Mouse (Mus musculus): Measurements from ENCODE around the gene Adsl. TPM values are rescaled to one million over a fixed set of nuclear protein-coding genes. Genes with fewer than 3 reads are reported as not detected.
A peak's percentile ranks its signal among the peaks of the same experiment; 100 is the strongest.
"Not testable (repeated sequence)": the region's sequence is repeated elsewhere in the genome, so short reads cannot be mapped to it uniquely, and the experiment has no call there.

The Adsl gene
- 162 and 164 TPM in 2 replicates for polyA plus RNA-seq (2014; fragmentation: Nextera tagmentation; extraction: Ambion mirVana)

DNA sequence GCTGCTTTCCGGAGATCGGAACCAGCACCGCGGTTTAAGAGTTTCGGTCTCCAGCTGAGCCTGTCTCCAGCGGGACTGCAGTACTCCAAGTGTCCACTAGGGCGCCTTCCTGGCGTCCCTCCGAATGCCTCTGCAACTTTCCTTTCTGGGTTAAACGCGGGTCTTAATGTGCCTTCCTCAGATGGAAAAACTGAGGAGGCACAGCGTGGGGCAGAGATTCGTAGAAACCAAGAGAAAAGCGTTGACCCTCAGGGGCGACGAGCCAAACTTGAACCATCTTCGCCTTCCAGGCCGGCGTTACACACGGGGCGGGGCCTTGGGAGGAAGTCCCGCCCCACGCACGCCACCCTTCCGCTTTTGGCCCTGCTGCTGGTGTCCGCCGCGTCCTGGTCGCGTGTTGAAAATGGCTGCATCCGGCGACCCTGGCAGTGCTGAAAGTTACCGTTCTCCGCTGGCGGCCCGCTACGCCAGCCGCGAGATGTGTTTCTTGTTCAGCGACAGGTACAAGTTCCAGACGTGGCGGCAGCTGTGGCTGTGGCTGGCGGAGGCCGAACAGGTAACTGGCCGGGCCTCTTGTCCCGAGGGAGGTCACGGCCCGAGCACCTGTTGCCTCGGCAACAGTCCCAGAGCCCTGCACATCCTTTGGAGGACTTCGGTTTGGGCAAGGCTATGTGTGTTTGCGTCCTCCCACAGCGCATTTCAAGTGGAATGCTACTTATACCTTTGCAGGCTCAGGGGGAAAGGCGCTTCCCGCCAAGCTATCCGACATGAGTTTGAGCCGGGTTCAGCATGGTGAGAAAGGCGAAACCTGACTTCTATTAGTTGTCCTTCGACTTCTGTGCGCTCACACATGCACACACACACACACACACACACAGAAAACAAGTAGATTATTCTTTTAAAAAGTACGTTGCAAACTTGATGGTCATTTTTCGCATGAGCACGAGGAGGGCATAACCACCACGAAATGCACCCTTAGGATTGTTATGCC, at the start of gene Adsl:
Adsl (plus strand) TSS at position 346 of the 991 bp plus-strand sequence.
- peak within 1 kb of the TSS; percentile 61 for H3K9ac ChIP-seq (replicated peaks; ENCODE audit: low read depth, low read length)
- peaks cover 17% of the 10 kb centered on the region for H3K36me3 ChIP-seq (ENCODE audit: control insufficient read depth, insufficient read depth, low read length)
- H3K4me2 ChIP-seq (replicated peaks; ENCODE audit: low read depth, low read length), result peak within 1 kb of the TSS; percentile 86
- no peaks in the 10 kb centered on the region for H3K27me3 ChIP-seq (ENCODE audit: control insufficient read depth, insufficient read depth, low read length)
- H3K4me3 ChIP-seq (ENCODE audit: low read depth, low read length), result peak within 1 kb of the TSS; percentile 85
- peaks cover 6% of the 10 kb centered on the region; the same call in 1 of the 2 replicates for H3K4me1 ChIP-seq (ENCODE audit: control insufficient read depth, insufficient read depth, low read length)
- no peaks in the 10 kb centered on the region for H3K9me3 ChIP-seq (ENCODE audit: control insufficient read depth, low read depth, low read length)
- peak within 1 kb of the TSS; percentile 80 for H3K27ac ChIP-seq (ENCODE audit: low read length)
- under 1% methylated on average over 63 of the region's 63 CpGs for WGBS
- peak; percentile 90 for ATAC-seq (ENCODE audit: insufficient number of reproducible peaks, insufficient read depth, low FRiP score, low read depth)

DNA sequence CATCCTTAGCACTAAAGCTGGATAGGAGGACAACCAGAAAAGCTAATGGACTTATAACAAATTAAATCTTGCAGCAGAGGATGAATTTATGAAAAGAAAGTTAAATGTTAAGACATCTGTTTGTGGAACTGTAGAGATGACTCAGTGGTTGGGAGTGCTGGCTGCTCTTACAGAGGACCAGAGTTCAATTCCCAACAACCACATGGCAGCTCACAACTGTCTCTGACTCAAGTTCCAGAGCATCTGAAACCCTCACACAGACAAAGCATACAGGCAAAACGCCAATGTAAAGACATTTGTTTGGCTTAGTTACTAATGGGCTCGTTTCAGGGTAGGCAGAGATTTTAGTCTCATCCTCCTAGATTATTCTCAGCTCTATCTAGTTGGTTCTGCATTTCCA, 48.5 kb upstream of the Adsl start:
- no peak for ATAC-seq (ENCODE audit: insufficient number of reproducible peaks, insufficient read depth, low FRiP score, low read depth)
- Histone ChIP-seq H3K9ac (replicated peaks; ENCODE audit: low read depth, low read length) (no peak overlapping the region), H3K9me3 (ENCODE audit: control insufficient read depth, low read depth, low read length) (no peaks in the 10 kb centered on the region), H3K27me3 (ENCODE audit: control insufficient read depth, insufficient read depth, low read length) (no peaks in the 10 kb centered on the region), H3K36me3 (ENCODE audit: control insufficient read depth, insufficient read depth, low read length) (peaks cover 66% of the 10 kb centered on the region), H3K4me3 (ENCODE audit: low read depth, low read length) (no peak overlapping the region), H3K4me1 (ENCODE audit: control insufficient read depth, insufficient read depth, low read length) (no peaks in the 10 kb centered on the region), H3K4me2 (replicated peaks; ENCODE audit: low read depth, low read length) (no peak overlapping the region), H3K27ac (ENCODE audit: low read length) (no peak overlapping the region)
- WGBS, result 76% methylated on average over 2 of the region's 2 CpGs

- Histone ChIP-seq H3K27me3 (ENCODE audit: control insufficient read depth, insufficient read depth, low read length) (no peaks in the 10 kb centered on the region), H3K27ac (ENCODE audit: low read length) (no peak overlapping the region), H3K9ac (replicated peaks; ENCODE audit: low read depth, low read length) (no peak overlapping the region), H3K4me1 (ENCODE audit: control insufficient read depth, insufficient read depth, low read length) (no peaks in the 10 kb centered on the region), H3K36me3 (ENCODE audit: control insufficient read depth, insufficient read depth, low read length) (peaks cover 67% of the 10 kb centered on the region), H3K4me2 (replicated peaks; ENCODE audit: low read depth, low read length) (no peak overlapping the region), H3K4me3 (ENCODE audit: low read depth, low read length) (no peak overlapping the region), H3K9me3 (ENCODE audit: control insufficient read depth, low read depth, low read length) (no peaks in the 10 kb centered on the region)
- WGBS, result 86% methylated on average over 6 of the region's 6 CpGs
- no peak for ATAC-seq (ENCODE audit: insufficient number of reproducible peaks, insufficient read depth, low FRiP score, low read depth)
These were observed 46.3 kb upstream of the Adsl start for GRCm38 (mm10) chr15:80901806-80902513.

- H3K9me3 ChIP-seq (ENCODE audit: control insufficient read depth, low read depth, low read length); H3K9ac ChIP-seq (replicated peaks; ENCODE audit: low read depth, low read length); H3K27ac ChIP-seq (ENCODE audit: low read length); H3K27me3 ChIP-seq (ENCODE audit: control insufficient read depth, insufficient read depth, low read length); H3K4me1 ChIP-seq (ENCODE audit: control insufficient read depth, insufficient read depth, low read length); ATAC-seq (ENCODE audit: insufficient number of reproducible peaks, insufficient read depth, low FRiP score, low read depth); H3K4me2 ChIP-seq (replicated peaks; ENCODE audit: low read depth, low read length); H3K4me3 ChIP-seq (ENCODE audit: low read depth, low read length): not testable (repeated sequence)
- peaks cover 60% of the 10 kb centered on the region for H3K36me3 ChIP-seq (ENCODE audit: control insufficient read depth, insufficient read depth, low read length)
- WGBS, result 95% methylated on average over 6 of the region's 6 CpGs
These were observed 43.5 kb upstream of the Adsl start for GRCm38 (mm10) chr15:80904776-80905175.

DNA sequence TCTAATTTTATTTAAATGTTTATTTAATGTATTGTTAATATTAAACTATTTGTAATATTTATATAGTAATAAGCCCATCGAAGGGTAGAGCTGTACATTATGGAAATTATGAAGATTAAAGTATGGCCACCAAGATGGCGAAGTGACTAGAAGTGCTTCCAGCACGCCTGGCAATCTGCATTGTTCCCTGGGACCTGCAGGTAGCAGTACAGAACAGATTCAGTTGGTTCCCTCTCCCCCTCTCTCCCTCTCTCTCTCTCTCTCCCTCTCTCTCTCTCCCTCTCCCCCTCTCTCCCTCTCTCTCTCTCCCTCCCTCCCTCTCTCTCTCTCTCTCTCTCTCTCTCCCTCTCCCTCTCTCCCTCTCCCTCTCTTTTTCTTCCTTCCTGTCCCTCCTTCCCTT, 38.1 kb upstream of the Adsl start:
- WGBS, result 89% methylated on average over 3 of the region's 3 CpGs
- peaks cover 46% of the 10 kb centered on the region for H3K36me3 ChIP-seq (ENCODE audit: control insufficient read depth, insufficient read depth, low read length)

DNA sequence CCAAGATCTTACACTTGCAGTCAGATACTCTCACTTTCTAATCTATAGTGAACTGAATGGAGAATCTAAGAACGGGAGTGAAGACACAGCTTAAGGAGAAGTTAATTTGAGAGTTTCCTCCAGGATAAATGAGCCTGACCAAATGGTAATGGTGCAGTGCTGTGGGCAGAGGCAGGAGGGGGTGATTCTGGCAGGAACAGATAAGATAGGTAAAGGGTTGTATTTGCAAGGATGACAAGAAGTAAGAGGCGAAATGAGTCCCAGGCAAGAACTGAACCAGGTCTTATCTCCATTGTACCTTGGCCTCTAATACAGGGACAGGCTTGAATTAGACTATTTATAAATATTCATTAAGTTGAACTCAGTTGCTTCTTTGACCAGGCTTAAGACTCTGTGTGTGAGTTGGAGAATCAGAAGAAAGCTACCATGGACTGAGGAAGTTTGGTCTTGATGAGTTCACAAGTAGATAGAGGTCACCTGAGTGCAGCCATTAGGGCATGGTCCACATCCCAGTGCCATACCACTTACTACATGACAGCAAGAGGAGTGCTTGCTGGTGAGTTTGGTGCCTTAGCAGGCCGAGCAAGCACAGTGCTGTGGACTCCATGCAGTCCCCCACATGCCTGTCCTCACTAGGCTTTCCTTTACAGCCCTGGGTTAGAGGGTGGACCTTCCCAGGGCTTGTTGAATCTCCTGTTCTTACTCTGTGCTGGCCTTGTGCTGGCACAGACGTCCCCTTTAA, 37.3 kb upstream of the Adsl start:
- Histone ChIP-seq H3K27me3 (ENCODE audit: control insufficient read depth, insufficient read depth, low read length) (no peaks in the 10 kb centered on the region), H3K9me3 (ENCODE audit: control insufficient read depth, low read depth, low read length) (no peaks in the 10 kb centered on the region), H3K4me1 (ENCODE audit: control insufficient read depth, insufficient read depth, low read length) (no peaks in the 10 kb centered on the region), H3K4me3 (ENCODE audit: low read depth, low read length) (no peak overlapping the region), H3K36me3 (ENCODE audit: control insufficient read depth, insufficient read depth, low read length) (peaks cover 44% of the 10 kb centered on the region), H3K27ac (ENCODE audit: low read length) (no peak overlapping the region), H3K9ac (replicated peaks; ENCODE audit: low read depth, low read length) (no peak overlapping the region), H3K4me2 (replicated peaks; ENCODE audit: low read depth, low read length) (no peak overlapping the region)
- WGBS, result 85% methylated on average over 4 of the region's 4 CpGs
- ATAC-seq (ENCODE audit: insufficient number of reproducible peaks, insufficient read depth, low FRiP score, low read depth), result no peak; the same call in 1 of the 2 replicates

More for the DNA sequence above, 38.1 kb upstream of the Adsl start:
- Histone ChIP-seq H3K27me3 (ENCODE audit: control insufficient read depth, insufficient read depth, low read length) (no peaks in the 10 kb centered on the region), H3K4me2 (replicated peaks; ENCODE audit: low read depth, low read length) (no peak overlapping the region), H3K4me3 (ENCODE audit: low read depth, low read length) (no peak overlapping the region), H3K9me3 (ENCODE audit: control insufficient read depth, low read depth, low read length) (no peaks in the 10 kb centered on the region), H3K27ac (ENCODE audit: low read length) (no peak overlapping the region), H3K4me1 (ENCODE audit: control insufficient read depth, insufficient read depth, low read length) (no peaks in the 10 kb centered on the region), H3K9ac (replicated peaks; ENCODE audit: low read depth, low read length) (no peak overlapping the region)
- no peak for ATAC-seq (ENCODE audit: insufficient number of reproducible peaks, insufficient read depth, low FRiP score, low read depth)

DNA sequence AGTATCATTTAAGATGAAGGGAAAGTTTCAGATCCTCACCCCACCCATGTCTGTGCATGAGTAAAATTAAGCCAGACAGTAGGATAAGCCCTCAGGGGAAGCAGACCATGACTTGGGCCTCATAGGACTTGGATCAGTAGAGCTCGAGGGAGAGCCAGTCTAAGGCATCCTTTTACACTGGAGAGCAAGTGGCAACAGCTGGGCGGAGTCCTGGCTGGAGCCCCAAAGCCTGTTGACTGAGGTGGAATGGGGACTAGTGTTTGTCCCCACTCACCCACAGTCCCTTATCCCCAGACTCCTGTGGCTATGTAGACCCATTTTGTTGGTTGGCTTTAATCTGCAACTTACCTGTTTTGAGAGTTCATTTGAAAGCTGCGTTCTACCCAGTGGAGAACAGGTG, 36.1 kb upstream of the Adsl start:
- WGBS, result 85% methylated on average over 3 of the region's 3 CpGs

DNA sequence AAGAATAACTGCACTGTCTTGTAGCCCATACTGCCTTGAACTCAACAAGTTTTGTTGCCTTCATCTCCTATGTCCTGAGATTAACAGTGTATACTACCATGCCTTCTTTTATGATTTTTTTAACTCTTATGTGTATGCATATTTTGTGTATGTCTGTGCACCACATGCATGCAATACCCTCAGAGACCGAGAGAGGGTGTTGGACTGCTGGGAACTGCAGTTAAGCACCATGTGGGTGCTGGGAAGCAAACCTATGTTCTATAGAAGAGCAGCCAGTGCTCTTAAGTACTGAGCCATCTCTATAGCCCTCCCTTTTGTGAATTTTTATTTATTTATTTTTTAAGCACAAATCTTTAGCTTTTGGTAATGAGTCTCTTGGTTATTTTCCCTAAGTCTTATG, 34.5 kb upstream of the Adsl start:
- H3K27ac ChIP-seq (ENCODE audit: low read length), result no peak overlapping the region
- H3K9me3 ChIP-seq (ENCODE audit: control insufficient read depth, low read depth, low read length), result no peaks in the 10 kb centered on the region
- no peak overlapping the region for H3K9ac ChIP-seq (replicated peaks; ENCODE audit: low read depth, low read length)
- 98% methylated on average over 1 of the region's 1 CpGs for WGBS
- no peaks in the 10 kb centered on the region for H3K27me3 ChIP-seq (ENCODE audit: control insufficient read depth, insufficient read depth, low read length)
- H3K36me3 ChIP-seq (ENCODE audit: control insufficient read depth, insufficient read depth, low read length), result peaks cover 56% of the 10 kb centered on the region
- no peaks in the 10 kb centered on the region for H3K4me1 ChIP-seq (ENCODE audit: control insufficient read depth, insufficient read depth, low read length)
- no peak overlapping the region for H3K4me2 ChIP-seq (replicated peaks; ENCODE audit: low read depth, low read length)
- no peak for ATAC-seq (ENCODE audit: insufficient number of reproducible peaks, insufficient read depth, low FRiP score, low read depth)
- no peak overlapping the region for H3K4me3 ChIP-seq (ENCODE audit: low read depth, low read length)

More for the DNA sequence above, 36.1 kb upstream of the Adsl start:
- no peak overlapping the region for H3K4me3 ChIP-seq (ENCODE audit: low read depth, low read length)
- H3K4me2 ChIP-seq (replicated peaks; ENCODE audit: low read depth, low read length), result no peak overlapping the region
- no peaks in the 10 kb centered on the region for H3K27me3 ChIP-seq (ENCODE audit: control insufficient read depth, insufficient read depth, low read length)
- H3K4me1 ChIP-seq (ENCODE audit: control insufficient read depth, insufficient read depth, low read length), result no peaks in the 10 kb centered on the region
- no peak overlapping the region for H3K27ac ChIP-seq (ENCODE audit: low read length)
- peaks cover 47% of the 10 kb centered on the region for H3K36me3 ChIP-seq (ENCODE audit: control insufficient read depth, insufficient read depth, low read length)
- H3K9me3 ChIP-seq (ENCODE audit: control insufficient read depth, low read depth, low read length), result no peaks in the 10 kb centered on the region
- H3K9ac ChIP-seq (replicated peaks; ENCODE audit: low read depth, low read length), result no peak overlapping the region
- no peak for ATAC-seq (ENCODE audit: insufficient number of reproducible peaks, insufficient read depth, low FRiP score, low read depth)

Measured in stomach, embryonic 14.5 days (tissue).